Mouse (Mus musculus) megakaryocyte-erythroid progenitor cell, adult 5-6 weeks (primary cell): ENCODE data around the gene Ppp3ca. TPM values are rescaled to one million over a fixed set of nuclear protein-coding genes. Genes with fewer than 3 reads are reported as not detected.

Experiments used
- ATAC-seq: replicated peaks from 2 replicates; pipeline ENCODE4 v1.8.0; 2016; ENCODE audit warnings: mild to moderate bottlenecking, inconsistent platforms; ENCODE audit not compliant: severe bottlenecking, poor library complexity, low FRiP score, low TSS enrichment
- total RNA-seq, 2 experiments: library from RNA; stranded (forward) in 1 of 2; stranded (reverse) in 1 of 2; fragments of 200-1000, 215-1000 nt in 1 of 2; fragments of >200 nt in 1 of 2; fragmentation: Nextera tagmentation in 1 of 2; gene quantifications; 2 replicates each; pipeline ENCODE4 v1.2.3; 2014 to 2017

Ppp3ca gene
- total RNA-seq, 2 experiments from 2014 or later, result 19.6 to 20.2 TPM

DNA sequence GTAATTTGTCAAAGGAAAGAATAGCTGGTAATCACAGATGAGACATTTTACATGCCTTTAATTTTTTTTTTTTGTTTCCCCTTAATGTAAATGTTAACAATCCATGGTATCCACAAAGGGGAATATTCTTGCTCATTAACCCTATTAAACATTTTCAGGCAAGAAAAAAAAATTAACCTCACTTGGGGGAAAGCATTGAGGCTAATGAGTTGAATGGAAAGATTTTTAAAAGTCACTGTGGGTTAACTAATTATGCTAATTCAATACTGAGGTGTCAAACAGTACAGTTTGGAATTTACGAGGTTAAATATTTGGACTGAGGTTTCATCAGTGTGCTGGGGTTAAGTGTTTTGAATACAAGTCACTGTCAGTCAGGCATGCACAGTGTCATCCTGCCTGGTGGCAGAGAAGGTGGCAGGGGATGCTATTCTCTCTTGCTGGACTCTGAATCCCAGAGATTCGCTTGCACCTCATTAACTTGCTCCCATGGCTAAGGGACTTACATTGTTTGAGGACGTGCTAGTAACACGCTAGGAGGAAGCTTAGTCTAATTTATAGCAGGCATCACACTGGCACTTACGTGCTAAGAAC lies 82.3 kb downstream of the Ppp3ca start:
- no peak for ATAC-seq

DNA sequence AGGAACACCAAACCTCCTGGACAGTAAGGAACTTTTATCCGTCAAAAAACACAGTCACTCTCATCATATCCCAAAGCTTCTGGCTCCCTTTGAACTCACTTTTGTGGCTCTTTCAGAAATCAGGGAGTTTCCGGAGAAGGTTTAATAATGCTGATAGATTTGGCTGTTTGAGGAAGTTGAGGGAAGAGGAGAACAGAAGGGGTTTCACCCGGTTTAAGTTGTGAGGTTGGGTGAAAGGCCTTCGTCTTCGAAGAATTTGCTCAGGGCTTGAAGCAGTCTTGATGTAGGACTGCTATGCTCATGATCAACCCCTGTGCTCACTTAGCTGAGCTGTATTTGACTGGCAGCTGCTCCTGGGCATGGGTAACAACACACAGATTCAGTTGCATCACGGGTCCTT lies 86.2 kb downstream of the Ppp3ca start:
- no peak for ATAC-seq

DNA sequence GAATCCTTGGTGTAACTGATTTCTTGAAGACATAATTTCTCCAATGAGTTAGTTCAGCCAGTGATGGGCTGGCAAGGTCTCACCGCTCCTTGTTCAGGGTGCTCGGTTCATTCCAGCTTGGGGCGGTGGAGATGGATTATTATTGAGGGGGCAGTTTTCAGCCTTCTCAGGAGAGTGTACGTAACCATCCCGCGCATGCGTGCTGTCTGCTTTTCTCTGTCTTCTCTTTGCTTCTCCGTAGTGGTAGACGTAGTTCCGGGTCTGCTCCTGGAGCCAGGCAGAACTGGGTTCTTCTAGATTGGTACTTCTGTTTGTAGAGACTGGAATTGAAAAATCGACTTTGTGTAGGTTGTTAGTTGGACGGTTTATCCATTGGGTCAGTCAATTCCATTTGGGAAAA lies 89.5 kb downstream of the Ppp3ca start:
- no peak for ATAC-seq

DNA sequence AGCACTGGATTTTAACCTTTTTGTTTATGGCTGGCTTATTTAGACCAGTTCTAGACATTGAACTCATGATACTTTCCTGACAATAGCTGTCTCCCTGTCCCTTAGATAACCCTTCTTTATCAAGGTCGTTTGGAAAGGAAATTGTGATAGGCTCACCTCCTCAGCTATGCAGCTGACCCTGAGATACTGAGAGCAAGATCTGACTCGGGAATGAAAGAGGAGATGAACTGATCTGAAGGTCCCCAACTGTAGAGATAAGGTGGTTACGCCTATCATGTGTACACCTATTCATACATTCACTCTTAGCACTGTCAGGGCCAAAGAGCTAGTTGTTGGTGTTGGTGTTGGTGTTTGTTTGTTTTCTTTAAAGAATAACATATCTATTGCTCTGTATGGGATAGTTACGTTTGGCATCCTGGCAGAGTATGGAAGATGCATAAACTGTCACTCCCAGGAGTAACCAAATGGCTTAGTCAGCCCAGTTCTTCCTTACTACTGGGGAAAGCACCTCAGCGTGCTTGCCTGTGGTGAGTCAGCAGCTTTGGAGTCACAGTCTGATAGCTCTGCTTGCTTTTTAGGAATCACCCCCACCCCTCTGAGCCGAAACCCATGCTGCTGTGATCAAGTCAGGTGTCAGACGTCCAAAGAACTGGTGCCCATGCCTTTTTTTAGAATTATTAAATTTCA lies 91.5 kb downstream of the Ppp3ca start:
- peak; percentile 86 for ATAC-seq

DNA sequence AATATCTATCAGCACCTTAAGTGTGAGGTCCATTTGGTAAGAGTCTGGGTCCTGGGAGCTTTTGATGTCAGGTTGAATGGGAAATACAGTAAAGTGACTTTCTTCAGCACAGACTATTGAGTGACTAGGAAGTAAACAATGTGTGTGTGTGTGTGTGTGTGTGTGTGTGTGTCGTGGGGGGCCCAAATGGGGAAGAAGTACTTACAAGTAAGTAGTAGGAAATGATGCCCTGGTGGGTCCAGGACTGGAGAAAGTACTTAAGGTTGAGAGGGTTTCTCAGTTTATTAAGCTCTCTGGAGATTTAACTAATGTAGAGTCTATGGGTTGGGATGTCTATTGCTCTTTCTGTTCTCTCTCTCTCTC lies 92.0 kb downstream of the Ppp3ca start:
- no peak for ATAC-seq

DNA sequence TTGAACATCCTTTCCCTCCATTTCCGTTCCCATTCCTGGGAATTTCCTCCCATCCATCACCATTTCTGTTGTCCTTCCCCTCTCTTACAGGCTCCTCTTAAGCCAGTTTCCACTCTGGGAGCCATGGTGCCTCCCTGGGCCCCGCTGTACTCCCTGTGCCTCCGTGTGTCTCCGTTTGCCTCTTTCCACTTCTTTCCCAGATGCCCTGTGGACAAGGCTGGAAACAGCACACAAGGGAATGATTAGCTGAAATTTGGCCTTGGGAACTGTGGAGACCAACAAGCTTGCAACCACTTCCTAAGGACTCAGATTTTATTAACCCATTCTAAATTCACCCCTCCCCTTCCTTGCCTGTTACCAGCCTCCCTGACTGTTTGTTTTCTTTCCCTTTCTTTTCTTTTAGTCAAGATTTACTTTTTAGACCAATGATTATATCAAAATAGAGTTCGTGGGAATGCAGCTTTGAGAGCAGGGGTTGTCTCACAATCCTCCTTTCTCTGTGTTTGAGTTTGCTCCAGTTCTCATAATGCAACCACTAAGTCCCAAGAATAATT lies 93.9 kb downstream of the Ppp3ca start:
- ATAC-seq, result no peak

DNA sequence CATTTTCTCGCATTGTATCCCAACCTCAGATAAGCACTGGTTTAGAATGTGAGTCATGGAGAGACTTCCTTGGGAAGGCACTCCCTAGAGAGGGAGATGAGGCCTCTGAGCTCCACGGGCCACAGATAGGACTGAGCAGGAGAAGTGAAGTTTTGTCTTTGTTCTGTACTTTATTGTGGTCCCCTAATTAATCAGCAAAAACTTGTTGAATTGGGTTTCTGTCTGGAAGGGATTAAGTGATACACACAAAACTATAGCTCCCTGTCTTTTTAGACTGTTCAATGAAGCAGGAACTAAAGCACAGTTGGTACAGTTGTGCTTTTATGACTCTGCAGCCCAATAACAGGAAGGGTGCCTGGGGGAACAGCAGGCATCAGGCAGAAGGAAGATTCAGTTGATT lies 95.6 kb downstream of the Ppp3ca start:
- ATAC-seq, result no peak

DNA sequence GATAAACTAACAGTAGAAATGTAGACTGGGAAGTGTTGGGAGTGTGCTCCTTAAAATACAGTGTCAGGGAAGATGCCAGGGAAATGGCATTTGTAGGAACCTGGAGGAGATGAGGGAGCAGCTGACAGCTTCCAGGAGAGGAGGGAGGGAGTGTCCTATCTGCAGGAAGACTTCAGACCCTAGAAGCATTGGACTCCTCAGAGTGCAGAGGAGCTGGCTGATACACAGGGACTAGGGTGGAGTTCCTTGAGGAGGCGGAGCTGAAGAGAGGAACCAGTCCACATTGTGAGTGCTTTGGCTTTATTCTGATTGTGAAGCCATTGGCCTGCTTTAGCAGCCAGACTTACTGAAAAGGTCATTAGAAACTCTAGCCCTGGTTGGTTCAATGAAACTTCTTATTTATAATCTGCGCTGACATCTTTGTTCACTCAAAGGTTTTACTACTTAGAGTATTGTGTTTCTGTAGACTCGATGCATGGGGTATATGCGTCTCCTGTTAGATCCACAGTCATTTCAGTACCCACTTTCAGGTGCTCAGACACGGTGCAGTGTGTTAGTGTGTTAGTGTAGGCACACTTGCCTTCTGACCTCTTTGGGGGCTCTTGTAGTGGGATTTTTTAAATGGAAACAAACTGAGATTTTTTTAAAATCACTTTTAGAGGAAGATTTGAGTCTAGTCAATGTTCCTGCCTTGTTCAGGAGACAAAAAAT lies 99.0 kb downstream of the Ppp3ca start:
- peak; percentile 74 for ATAC-seq

DNA sequence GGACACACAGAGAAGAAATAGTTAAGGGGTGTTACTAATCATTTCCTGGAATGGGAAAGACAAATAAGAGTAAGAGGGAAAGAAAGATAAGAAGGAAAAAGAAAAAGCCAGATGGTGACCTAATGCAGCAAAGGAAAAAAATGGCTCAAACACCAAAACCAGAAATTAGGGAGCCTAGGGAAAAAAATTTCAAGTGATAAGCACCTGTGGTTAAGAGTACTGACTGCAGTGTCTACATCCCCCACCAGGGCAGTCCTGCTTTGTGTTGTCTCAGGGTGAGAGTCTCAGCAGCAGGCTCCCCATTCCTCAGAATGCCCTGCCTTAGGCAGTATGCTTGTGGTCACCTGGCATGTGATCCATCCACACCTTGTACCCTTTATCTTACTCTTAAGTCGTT lies 99.6 kb downstream of the Ppp3ca start:
- ATAC-seq, result peak; percentile 93

DNA sequence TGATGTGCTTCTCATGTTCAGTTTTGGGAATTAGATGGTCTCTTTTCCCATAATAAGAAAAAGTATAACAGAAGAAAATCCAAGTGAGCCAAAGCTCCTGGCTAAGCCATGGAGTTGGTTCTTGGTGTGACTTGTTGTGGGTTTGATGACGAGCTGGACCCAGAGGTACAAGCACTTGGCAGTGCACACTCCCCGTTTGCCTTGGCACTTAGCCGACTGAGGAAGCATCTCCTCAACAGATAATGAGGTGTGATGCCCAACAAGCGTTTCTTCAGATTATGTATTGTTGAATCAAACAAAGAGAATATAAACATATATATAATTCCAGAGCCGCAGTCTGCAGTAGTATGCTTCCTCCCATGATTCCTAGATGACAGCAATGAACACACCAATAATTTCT lies 101.8 kb downstream of the Ppp3ca start:
- ATAC-seq, result 0 out of 2 replicates have a peak, but pooled peaks have one; percentile 27

DNA sequence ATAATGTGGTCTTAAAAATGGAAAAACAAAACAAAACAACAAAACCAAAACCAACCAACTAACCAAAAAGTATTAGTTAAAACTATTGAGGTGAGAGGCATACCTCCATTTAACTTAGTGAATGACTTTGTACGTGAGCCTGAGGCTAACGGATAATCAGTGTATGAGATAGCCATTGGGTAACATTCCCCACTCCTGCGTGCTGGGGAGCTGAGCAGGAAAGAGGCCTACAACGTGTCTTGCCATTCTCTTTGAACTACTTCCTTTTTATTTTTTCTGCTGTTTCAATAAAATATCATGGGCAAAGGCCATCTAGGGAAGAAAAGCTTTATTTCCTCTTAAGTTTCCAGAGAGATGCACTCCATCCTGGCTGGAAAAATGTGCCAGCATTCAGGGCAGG lies 103.3 kb downstream of the Ppp3ca start:
- no peak for ATAC-seq

DNA sequence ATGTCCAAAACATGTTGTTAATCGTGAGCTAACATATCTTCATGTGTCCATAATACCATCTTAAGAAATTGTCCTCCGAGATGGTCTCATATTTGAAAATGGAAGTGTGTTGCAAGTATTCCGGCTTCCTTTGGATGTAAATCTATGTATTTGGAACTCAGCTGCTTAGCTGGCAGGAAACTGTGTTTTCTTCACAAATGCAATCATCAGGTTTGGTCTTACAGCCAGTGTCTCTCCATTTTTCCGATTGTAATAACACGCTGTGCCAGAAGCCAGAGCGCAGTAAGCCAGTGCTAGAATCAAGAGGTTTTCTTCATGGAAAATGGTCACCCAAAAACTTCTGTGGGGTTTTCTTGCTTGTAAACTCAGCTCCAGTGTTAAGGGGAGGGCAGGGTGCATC lies 104.3 kb downstream of the Ppp3ca start:
- ATAC-seq, result no peak

DNA sequence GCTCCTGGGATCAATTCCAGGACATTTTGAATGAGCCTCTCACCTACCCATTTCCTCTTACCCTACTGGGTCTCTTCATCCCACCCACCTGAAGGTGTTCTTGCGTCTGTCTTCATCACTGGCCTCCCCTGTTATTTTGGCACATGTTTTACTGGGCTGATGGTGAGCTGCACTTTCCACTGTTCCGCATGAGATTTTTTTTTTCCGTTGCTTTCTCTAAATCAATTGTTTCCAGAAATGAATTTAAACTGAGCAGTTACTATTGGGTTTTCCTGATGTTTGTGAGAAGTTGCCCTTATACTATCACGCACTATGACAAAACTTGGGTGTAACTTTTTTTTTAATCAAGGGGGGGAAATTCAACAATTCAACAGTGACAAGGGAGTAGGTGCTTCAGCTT lies 106.6 kb downstream of the Ppp3ca start:
- no peak for ATAC-seq

DNA sequence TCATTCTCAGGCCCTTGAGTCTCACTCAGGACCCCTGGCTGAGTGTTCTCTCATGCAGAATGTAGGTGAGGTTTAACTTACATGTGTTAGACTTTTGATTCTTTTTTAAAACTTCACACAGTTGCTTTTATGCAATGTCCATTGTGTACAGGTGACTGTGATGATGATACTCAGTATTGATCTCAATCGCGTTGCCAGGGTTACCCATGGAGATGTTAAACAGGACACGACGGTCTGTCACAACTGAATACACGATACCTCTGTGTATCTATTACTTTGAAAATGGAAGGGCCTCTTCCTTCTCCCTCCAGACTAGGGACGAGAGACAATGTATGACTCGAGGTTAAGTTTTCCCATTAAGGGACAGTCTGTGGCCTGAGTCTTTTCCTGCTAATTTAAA lies 107.5 kb downstream of the Ppp3ca start:
- ATAC-seq, result no peak

DNA sequence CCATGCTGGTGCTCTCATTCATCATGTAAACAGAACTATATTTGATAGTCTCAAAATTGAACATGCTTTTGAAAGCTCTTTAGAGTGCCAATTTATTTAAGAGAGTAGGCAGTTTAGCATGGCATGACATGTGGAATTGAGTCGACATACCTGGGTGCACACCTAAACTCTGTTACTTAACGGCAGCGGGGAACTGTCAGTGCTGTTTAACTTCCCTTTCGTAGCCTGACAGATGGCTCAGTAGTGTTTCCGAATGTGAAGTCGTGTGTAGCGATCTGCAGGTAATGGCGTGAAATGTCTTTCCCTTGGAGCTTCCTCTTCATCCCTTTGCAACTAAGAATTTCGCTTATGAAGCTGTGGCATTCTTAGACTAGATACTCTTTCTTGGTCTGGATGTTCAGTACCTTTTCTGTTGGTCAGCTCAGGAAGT lies 107.9 kb downstream of the Ppp3ca start:
- no peak for ATAC-seq

DNA sequence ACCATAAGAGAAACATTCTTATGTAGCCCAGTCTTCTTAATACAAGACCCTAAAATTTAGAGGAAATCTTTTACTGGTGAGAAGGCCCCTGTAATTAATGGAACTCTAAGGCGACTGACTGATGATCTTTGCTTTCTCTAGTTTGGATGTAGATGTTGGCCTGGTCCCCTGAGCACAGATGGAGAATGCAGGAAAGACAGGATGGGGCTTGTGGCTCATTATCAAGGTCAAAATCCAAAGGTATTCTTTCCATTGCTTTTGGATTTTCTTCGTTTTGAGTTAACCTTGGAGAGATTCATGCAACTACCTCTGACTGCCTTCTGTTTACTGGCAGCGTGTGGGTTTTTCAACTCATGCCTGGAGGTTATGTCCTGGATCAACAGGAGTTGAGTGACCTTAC lies 110.4 kb downstream of the Ppp3ca start:
- no peak for ATAC-seq

DNA sequence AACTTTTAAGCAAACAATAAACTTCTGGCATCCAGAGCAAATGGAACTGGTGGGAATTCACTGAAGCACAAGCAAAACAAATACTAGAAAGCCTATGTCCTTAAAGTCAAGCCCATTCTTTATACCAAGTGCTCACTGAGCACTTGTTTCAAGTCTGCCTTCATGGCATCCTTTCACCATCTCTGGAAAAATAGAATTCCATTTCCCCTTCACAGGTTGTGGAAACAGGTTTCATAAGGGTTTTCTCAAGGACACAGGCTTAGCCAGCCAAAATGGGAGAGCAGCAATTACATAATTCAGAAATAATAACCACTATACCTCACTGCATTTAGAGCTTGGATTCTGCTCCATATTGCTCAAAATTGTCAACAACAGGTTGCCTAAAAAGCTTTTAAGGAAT lies 112.1 kb downstream of the Ppp3ca start:
- no peak for ATAC-seq

DNA sequence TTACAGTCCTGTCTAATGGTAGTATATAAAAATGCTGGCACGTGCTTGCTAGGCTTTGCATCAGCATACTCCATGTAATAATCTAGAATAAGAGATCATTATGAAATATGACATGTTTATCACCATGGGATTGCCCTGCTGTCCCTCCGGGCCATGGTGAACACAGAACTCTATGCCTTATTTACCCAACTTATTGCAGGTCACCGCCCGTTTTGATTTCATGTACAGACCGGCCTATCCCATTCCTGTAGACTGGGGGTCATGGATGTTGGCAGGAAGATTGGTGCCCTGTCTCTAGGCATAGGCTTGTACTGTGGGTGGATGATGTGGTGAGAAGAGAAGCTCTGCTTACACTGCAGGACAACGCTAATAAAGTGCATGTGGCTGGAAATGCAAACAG lies 115.8 kb downstream of the Ppp3ca start:
- ATAC-seq, result no peak

DNA sequence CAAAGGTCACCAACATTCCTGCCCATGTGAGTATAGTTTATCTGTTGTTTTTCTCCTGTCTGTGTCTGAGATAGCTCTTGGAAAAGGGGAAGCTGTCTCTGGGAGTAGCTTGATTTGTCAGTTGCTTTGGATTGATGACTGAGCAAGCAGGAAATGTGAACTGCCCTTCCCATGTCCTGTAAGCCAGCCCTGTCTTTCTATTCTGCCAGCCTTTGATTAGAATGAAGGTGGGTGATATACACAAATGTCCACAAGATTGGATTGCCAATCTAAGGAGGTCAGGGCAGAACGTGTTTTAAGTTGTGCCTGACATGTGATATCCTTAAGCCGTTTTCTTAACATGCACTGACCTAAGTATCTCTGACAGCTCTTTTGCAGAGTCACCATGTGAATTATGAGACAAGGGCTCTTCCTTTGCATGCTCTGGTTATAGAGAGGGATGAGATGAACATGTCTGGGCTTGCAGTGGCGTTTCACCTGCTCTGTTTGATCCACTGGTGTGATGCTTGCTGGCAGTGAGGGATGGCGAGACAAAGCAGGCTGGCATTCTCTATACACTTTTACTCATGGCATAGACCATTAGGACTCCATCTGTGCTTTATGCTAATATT lies 120.4 kb downstream of the Ppp3ca start:
- ATAC-seq, result peak; percentile 73

DNA sequence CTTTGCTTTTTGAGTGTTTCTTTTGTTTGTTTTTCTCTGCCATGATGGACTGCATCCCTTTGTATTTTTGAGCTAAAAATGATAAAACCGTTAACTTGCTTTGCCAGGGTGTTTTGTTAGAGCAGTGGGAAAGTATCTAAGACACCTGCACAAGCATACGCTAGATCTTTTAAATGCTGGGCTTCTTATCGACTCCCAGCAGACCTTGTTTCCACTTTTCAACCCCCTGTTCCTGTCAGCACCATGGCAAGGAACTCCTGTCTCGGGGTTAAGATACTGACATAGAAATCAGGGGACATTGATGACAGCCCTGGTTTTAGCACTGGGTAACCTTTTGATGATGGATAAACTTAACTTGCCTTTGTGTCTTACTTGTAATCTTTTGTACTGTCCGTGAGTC lies 121.5 kb downstream of the Ppp3ca start:
- ATAC-seq, result peak; percentile 96
